Mouse (Mus musculus): ENCODE measurements around the gene Phc1.

DNA sequence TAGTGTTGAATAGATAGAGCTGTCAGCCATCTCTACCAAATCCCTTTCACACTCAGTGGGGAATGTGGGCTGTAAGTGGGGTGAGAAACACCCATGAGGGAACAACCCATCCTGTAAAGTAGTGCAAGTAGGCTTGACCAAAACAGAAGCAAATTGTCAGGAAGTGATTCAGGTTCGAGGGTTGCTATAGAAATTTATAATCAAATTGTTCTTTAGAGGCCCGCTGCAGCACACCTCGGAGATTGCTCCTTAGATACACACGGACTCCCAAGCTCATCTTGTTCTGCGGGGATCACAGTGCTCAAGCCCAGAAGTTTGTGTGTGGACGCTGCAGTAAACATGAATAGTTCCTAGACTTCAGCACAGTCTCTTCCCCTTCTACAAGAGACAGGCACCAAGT is 57.6 kb downstream of the Phc1 start, which contains the start of gene Klrg1:
- TF ChIP-seq CTCF (IDR thresholded peaks at IDR 0.05; ENCODE audit: borderline replicate concordance, insufficient read depth, low read depth, low read length): no peak
- TF ChIP-seq POLR2A (IDR thresholded peaks at IDR 0.05; ENCODE audit: borderline replicate concordance, insufficient read depth, low read length): no peak

Measured in cerebellum, adult 2 months (tissue).